ENCODE assay signal across 14 mouse cellular contexts in the genomic region with DNA sequence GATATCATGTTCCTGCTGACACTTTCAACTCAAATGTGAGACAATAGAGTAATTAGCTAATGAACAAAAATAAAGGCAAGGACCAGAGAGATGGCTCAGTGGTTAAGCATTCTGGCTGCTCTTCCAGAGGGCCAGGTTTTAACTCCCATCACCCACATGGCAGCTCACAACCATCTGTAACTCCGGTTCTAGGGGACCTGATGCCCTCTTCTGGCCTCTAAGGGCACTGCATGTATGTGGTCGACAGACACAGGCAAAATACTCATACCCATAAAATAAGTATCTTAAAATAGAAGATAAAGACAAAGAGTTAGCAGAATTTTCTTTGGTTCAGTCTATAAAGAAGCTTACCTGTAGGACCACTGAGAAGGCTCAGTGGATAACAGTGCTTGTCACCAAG.
DNase-seq lines count a peak whose midpoint lies in the region; ATAC-seq and TF ChIP-seq lines count a peak whose summit lies in the region.
"Had no signal": no experiment of that assay in that cellular context is flagged by ENCODE, and none has a peak within 500 bp of the region (broad histone marks: within the 10 kb centered on the region; RNA-seq: fewer than 3 reads in every experiment).

No protein-coding gene starts in this region.

- H3K36me3 ChIP-seq in liver, embryonic 14.5 days (replicated peaks; ENCODE audit: control insufficient read depth, insufficient read depth, low read depth) = no peaks in the 10 kb centered on the region
- no peaks in the 10 kb centered on the region for H3K36me3 ChIP-seq in CH12.LX (replicated peaks in 1 of 2; ENCODE audit: control insufficient read depth in 1 of 2, insufficient read depth in 1 of 2, low read length in 1 of 2)
- H3K36me3 ChIP-seq: embryonic facial prominence, embryonic 15.5 days; hindbrain, embryonic 15.5 days; midbrain, embryonic 15.5 days had no signal

- no peak for ATAC-seq in liver, embryonic 14.5 days (ENCODE audit: insufficient read depth)
- ATAC-seq in granulocyte monocyte progenitor cell, adult 5-6 weeks (replicated peaks; ENCODE audit: poor library complexity, severe bottlenecking) = 0 out of 2 replicates have a peak, but pooled peaks have one; percentile 28
- ATAC-seq: midbrain, embryonic 15.5 days had no signal

- WGBS in liver, embryonic 14.5 days (ENCODE audit: insufficient replicate concordance) = 32% methylated on average over 2 of the region's 2 CpGs

- no peak overlapping the region for H3K27ac ChIP-seq in gastrocnemius, adult 2 months
- H3K27ac ChIP-seq in liver, embryonic 14.5 days = no peak overlapping the region
- no peak overlapping the region for H3K27ac ChIP-seq in CH12.LX (ENCODE audit: insufficient read depth, low read depth)
- H3K27ac ChIP-seq: embryonic facial prominence, embryonic 15.5 days; hindbrain, embryonic 15.5 days; midbrain, embryonic 15.5 days had no signal

- no peaks in the 10 kb centered on the region for H3K4me1 ChIP-seq in liver, embryonic 14.5 days (replicated peaks; ENCODE audit: control insufficient read depth in 2 of 2, insufficient read depth in 2 of 2, low read length in 1 of 2)
- H3K4me1 ChIP-seq in CH12.LX (ENCODE audit: control insufficient read depth in 1 of 2, insufficient read depth in 2 of 2) = peaks cover 3 to 6% of the 10 kb centered on the region in 2 experiments; a peak in 3 of 4 replicates
- H3K4me1 ChIP-seq: hindbrain, embryonic 15.5 days had no signal

- dilution Hi-C loops in CH12.LX (cut with MboI; ENCODE audit: extremely low pct_ligation_motif_present, extremely low pct_unique_long_range_greater_than_20kb, low sequenced_read_pairs) = no loop called here

- in situ Hi-C loops in CH12.LX (cut with MboI; ENCODE audit: low pct_ligation_motif_present, low pct_unique_long_range_greater_than_20kb, low sequenced_read_pairs) = no loop called here

- TF ChIP-seq RAD21 in CH12.LX (IDR thresholded peaks at IDR 0.05; ENCODE audit: low read depth, low read length) = no peak; the same call in none of the 2 replicates

- TF ChIP-seq CTCF in gastrocnemius, adult 2 months (IDR thresholded peaks at IDR 0.05) = peak; percentile 30; the same call in 1 of the 2 replicates
- TF ChIP-seq CTCF in liver, embryonic 14.5 days (IDR thresholded peaks at IDR 0.05; ENCODE audit: low read depth) = peak; percentile 45
- TF ChIP-seq CTCF in CH12.LX (conservative IDR thresholded peaks at IDR 0.05 in 1 of 2, IDR thresholded peaks at IDR 0.05 in 1 of 2; ENCODE audit: low read depth in 2 of 2, low read length in 2 of 2) = peak; percentile 46 to 50; a peak in 3 of 4 replicates

- TF ChIP-seq POLR2A in CH12.LX (IDR thresholded peaks at IDR 0.05; ENCODE audit: low read depth, low read length) = no peak

- no peaks in the 10 kb centered on the region; the same call in 1 of the 2 replicates for H3K27me3 ChIP-seq in liver, embryonic 14.5 days (ENCODE audit: control insufficient read depth, insufficient read depth, low read length)
- peaks cover 4% of the 10 kb centered on the region for H3K27me3 ChIP-seq in CH12.LX (replicated peaks)
- H3K27me3 ChIP-seq: embryonic facial prominence, embryonic 15.5 days; hindbrain, embryonic 15.5 days; midbrain, embryonic 15.5 days had no signal

- no peaks in the 10 kb centered on the region for H3K9me3 ChIP-seq in liver, embryonic 14.5 days (ENCODE audit: control insufficient read depth, low read length)
- H3K9me3 ChIP-seq in CH12.LX (replicated peaks; ENCODE audit: low read length) = no peaks in the 10 kb centered on the region
- H3K9me3 ChIP-seq: embryonic facial prominence, embryonic 15.5 days; hindbrain, embryonic 15.5 days; midbrain, embryonic 15.5 days had no signal

- no peaks in the 10 kb centered on the region for H3K79me2 ChIP-seq in CH12.LX (replicated peaks; ENCODE audit: control insufficient read depth, extremely low read depth, insufficient read depth, poor library complexity, severe bottlenecking)

- intact Hi-C loops in gastrocnemius, adult 2 months (cut with DNase I) = no loop called here

- DNase-seq in gastrocnemius, adult 2 months = no peak
- DNase-seq in gastrocnemius, adult 8-10 months (ENCODE audit: low spot score in 2 of 2) = no peak
- no peak for DNase-seq in liver, embryonic 14.5 days (ENCODE audit: low read depth in 3 of 3, low spot score in 3 of 3)
- no peak for DNase-seq in liver
- peak; percentile 31 for DNase-seq in CH12.LX (ENCODE audit: extremely low read depth)
- DNase-seq in spleen, adult 18-20 months = no peak
- DNase-seq in embryo, embryonic 11 days = no peak
- DNase-seq: adrenal gland, postnatal 10 days; cerebellum, postnatal 25 days; lung, postnatal 4 days had no signal

- H3K4me2 ChIP-seq in liver, embryonic 14.5 days (ENCODE audit: low read depth) = no peak overlapping the region
- H3K4me2 ChIP-seq in CH12.LX (ENCODE audit: insufficient read depth, low read depth, poor library complexity, severe bottlenecking) = no peak overlapping the region
- H3K4me2 ChIP-seq: embryonic facial prominence, embryonic 15.5 days; hindbrain, embryonic 15.5 days; midbrain, embryonic 15.5 days had no signal

- no peak overlapping the region for H3K9ac ChIP-seq in liver, embryonic 14.5 days (replicated peaks)
- no peak overlapping the region for H3K9ac ChIP-seq in CH12.LX (ENCODE audit: insufficient read depth, low read depth)
- H3K9ac ChIP-seq: embryonic facial prominence, embryonic 15.5 days; hindbrain, embryonic 15.5 days; midbrain, embryonic 15.5 days had no signal

- H3K4me3 ChIP-seq in gastrocnemius, adult 2 months = no peak overlapping the region
- H3K4me3 ChIP-seq in liver, embryonic 14.5 days (ENCODE audit: insufficient read depth in 1 of 2, low read depth in 2 of 2, low read length in 2 of 2) = no peak overlapping the region
- H3K4me3 ChIP-seq in CH12.LX (replicated peaks in 1 of 3; ENCODE audit: low read depth in 2 of 3, low read length in 2 of 3, poor library complexity in 1 of 3) = no peak overlapping the region
- H3K4me3 ChIP-seq: embryonic facial prominence, embryonic 15.5 days; hindbrain, embryonic 15.5 days; midbrain, embryonic 15.5 days had no signal

- TF ChIP-seq EP300 in liver, embryonic 14.5 days (IDR thresholded peaks at IDR 0.05; ENCODE audit: low read depth) = no peak
- no peak for TF ChIP-seq EP300 in CH12.LX (IDR thresholded peaks at IDR 0.05; ENCODE audit: low read length)

TF ChIP-seq in CH12.LX, 34 proteins besides CTCF, POLR2A, EP300 and RAD21:
- TF ChIP-seq SIN3A (IDR thresholded peaks at IDR 0.05; ENCODE audit: low read length) = no peak
- TF ChIP-seq UBTF (IDR thresholded peaks at IDR 0.05; ENCODE audit: low read depth, low read length) = no peak
- no peak for TF ChIP-seq MYC (IDR thresholded peaks at IDR 0.05; ENCODE audit: low read depth, low read length)
- no peak for TF ChIP-seq USF2 (conservative IDR thresholded peaks at IDR 0.05; ENCODE audit: low read depth, low read length)
- TF ChIP-seq TCF12 (IDR thresholded peaks at IDR 0.05; ENCODE audit: low read depth, low read length) = no peak
- TF ChIP-seq SMC3 (IDR thresholded peaks at IDR 0.05; ENCODE audit: low read depth, low read length) = no peak
- TF ChIP-seq NELFE (IDR thresholded peaks at IDR 0.05; ENCODE audit: low read depth, low read length) = no peak
- TF ChIP-seq MAFK (IDR thresholded peaks at IDR 0.05; ENCODE audit: insufficient replicate concordance, low read length) = no peak
- no peak for TF ChIP-seq ZMIZ1 (IDR thresholded peaks at IDR 0.05; ENCODE audit: low read depth, low read length)
- TF ChIP-seq TBP (conservative IDR thresholded peaks at IDR 0.05; ENCODE audit: low read depth, low read length) = no peak
- no peak for TF ChIP-seq PAX5 (IDR thresholded peaks at IDR 0.05; ENCODE audit: low read length)
- TF ChIP-seq NRF1 (IDR thresholded peaks at IDR 0.05; ENCODE audit: low read depth, low read length) = no peak
- TF ChIP-seq ZNF384 (IDR thresholded peaks at IDR 0.05; ENCODE audit: low read depth, low read length) = no peak
- TF ChIP-seq ELF1 (IDR thresholded peaks at IDR 0.05; ENCODE audit: low read depth, low read length) = no peak
- no peak for TF ChIP-seq POLR2AphosphoS2 (IDR thresholded peaks at IDR 0.05; ENCODE audit: low read depth, low read length)
- no peak for TF ChIP-seq JUND (conservative IDR thresholded peaks at IDR 0.05; ENCODE audit: low read depth, low read length)
- no peak for TF ChIP-seq CHD1 (IDR thresholded peaks at IDR 0.05; ENCODE audit: low read depth, low read length)
- TF ChIP-seq RCOR1 (conservative IDR thresholded peaks at IDR 0.05; ENCODE audit: low read depth, low read length) = no peak
- TF ChIP-seq ZKSCAN1 (IDR thresholded peaks at IDR 0.05; ENCODE audit: borderline replicate concordance, low read depth, low read length) = no peak
- no peak for TF ChIP-seq JUN (IDR thresholded peaks at IDR 0.05; ENCODE audit: insufficient read depth, low read depth, low read length)
